8 mouse cellular contexts compared by ENCODE assay signal in genomic region chr14:31251084-31251604, GRCm38 (mm10). TPM values are rescaled to one million over a fixed set of nuclear protein-coding genes. Genes with fewer than 3 reads are reported as not detected.
DNase-seq lines count a peak whose midpoint lies in the region; ATAC-seq and TF ChIP-seq lines count a peak whose summit lies in the region.

Phf7 (minus strand) TSS chr14:31251317.
Bap1 (plus strand) TSS chr14:31251450.

- CTCF ChIA-PET in Patski (lab: Charles Lee), result interaction anchor here (0.8 kb wide), 1 partner anchor 13 kb away, joined by 3 read pairs; no protein-coding TSS in a partner anchor

- POLR2A ChIA-PET in Patski (lab: Charles Lee), result interaction anchor here (1.1 to 2.5 kb wide), 4 partner anchors 10 to 35 kb away, joined by 3 to 13 read pairs (median 3); partner anchors contain the start of gene Nisch

- peak within 1 kb of the TSS; percentile 91 for H3K27ac ChIP-seq in hindbrain, embryonic 12.5 days

- peak within 1 kb of the TSS; percentile 61 for H3K4me2 ChIP-seq in hindbrain, embryonic 12.5 days (replicated peaks)

- in situ Hi-C loops in Patski (cut with MboI; ENCODE audit: low pct_unique_long_range_greater_than_20kb), result no loop called here

- no peaks in the 10 kb centered on the region for H3K27me3 ChIP-seq in Patski
- no peaks in the 10 kb centered on the region for H3K27me3 ChIP-seq in hindbrain, embryonic 12.5 days

- TF ChIP-seq CTCF in Patski (IDR thresholded peaks at IDR 0.05), result no peak

- H3K4me3 ChIP-seq in hindbrain, embryonic 12.5 days, result peak within 1 kb of the TSS; percentile 90

- peak within 1 kb of the TSS; percentile 96 for H3K9ac ChIP-seq in hindbrain, embryonic 12.5 days

- WGBS in hindbrain, embryonic 12.5 days, result under 1% methylated on average over 66 of the region's 75 CpGs

- no peaks in the 10 kb centered on the region for H3K9me3 ChIP-seq in hindbrain, embryonic 12.5 days (replicated peaks)

- no peak for DNase-seq in Patski (ENCODE audit: low read depth, low spot score)
- DNase-seq in cerebellum, postnatal 10 days, result peak; percentile 99
- peak; percentile 91 to 97 for DNase-seq in frontal cortex, postnatal 10 days (ENCODE audit: low spot score in 2 of 2)
- DNase-seq in layer of hippocampus, postnatal 14 days (ENCODE audit: low spot score in 2 of 2), result peak; percentile 95 to 97
- peak; percentile 96 for DNase-seq in lung, postnatal 10 days
- peak; percentile 99 for DNase-seq in ovary, postnatal 14 days (ENCODE audit: low spot score)
- peak; percentile 94 to 97 for DNase-seq in thymus, postnatal 10 days (ENCODE audit: low spot score in 2 of 2)

- peak; percentile 61 for ATAC-seq in Patski
- ATAC-seq in hindbrain, embryonic 12.5 days (ENCODE audit: low FRiP score), result peak; percentile 92

- peaks cover 15% of the 10 kb centered on the region for H3K4me1 ChIP-seq in hindbrain, embryonic 12.5 days

- peaks cover 30% of the 10 kb centered on the region for H3K36me3 ChIP-seq in hindbrain, embryonic 12.5 days

RNA-seq across cellular contexts. Expression of gene Phf7, which starts in this region (rescaled TPM):
- polyA plus RNA-seq in Patski (2021), result 10.7 TPM
- 12.4 TPM in 2 replicates for polyA plus RNA-seq in hindbrain, embryonic 12.5 days (2016; fragmentation: Nextera tagmentation; extraction: Ambion mirVana)
- 1 to 10 TPM; 4.0 to 6.3 TPM for total RNA-seq in layer of hippocampus, postnatal 14 days (2021)

RNA-seq across cellular contexts. Expression of gene Bap1, which starts in this region (rescaled TPM):
- 66.1 TPM for polyA plus RNA-seq in Patski (2021)
- polyA plus RNA-seq in hindbrain, embryonic 12.5 days (2016; fragmentation: Nextera tagmentation; extraction: Ambion mirVana), result 110 and 112 TPM in 2 replicates
- 100 to 1,000 TPM; 125 to 127 TPM for total RNA-seq in layer of hippocampus, postnatal 14 days (2021)
